Mouse (Mus musculus) naive thymus-derived CD4-positive, alpha-beta T cell, adult 2 months (primary cell): ENCODE data around the gene Gtsf1.

Experiments used
- DNase-seq: peaks from one replicate; pipeline ENCODE4 v3.0.0-alpha.2; 2011; ENCODE audit warnings: low read depth

The Gtsf1 gene

DNA sequence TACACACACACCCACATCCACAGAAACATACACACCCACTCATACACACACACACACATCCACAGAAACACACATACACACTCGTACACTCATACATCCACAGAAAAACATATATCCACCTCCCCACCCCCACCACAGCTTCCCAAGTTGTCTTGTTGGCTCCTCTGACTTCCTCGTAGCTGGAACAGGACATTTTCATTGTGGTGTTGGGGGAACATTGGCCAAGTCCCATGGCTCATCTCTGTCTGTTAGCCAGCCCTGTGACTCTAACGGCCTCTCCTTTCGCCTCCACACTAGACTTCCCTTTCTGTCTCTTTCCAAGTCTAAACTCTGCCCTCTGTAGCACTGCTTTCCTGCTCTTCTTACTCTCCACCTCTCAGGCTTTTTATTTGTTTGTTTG, 72.5 kb downstream of the Gtsf1 start:
- DNase-seq, result no peak

GRCm38 (mm10) chr15:103356130-103356529, 74.1 kb downstream of the Gtsf1 start:
- DNase-seq, result no peak

DNA sequence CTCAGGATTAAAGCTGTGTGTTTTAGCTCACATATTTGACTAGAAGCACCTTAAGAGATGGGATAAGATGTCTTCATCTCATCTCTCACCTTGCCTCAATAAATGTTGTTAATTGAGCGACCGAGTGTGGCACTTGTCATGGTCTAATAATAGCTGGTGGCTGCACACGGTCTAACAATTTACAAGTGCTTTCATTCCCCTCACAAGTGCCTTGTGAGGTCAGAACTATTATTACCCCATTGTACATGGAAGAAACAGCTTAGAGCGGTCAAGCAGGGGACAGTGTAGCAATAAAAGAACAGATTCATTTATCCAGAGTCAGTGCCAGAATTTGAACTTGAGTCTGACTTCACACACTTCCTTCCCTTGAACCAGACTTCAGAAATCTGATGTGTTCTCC, 74.8 kb downstream of the Gtsf1 start:
- DNase-seq, result no peak

GRCm38 (mm10) chr15:103354690-103355089, 75.6 kb downstream of the Gtsf1 start:
- DNase-seq, result no peak

GRCm38 (mm10) chr15:103353511-103354256, 76.6 kb downstream of the Gtsf1 start:
- no peak for DNase-seq

DNA sequence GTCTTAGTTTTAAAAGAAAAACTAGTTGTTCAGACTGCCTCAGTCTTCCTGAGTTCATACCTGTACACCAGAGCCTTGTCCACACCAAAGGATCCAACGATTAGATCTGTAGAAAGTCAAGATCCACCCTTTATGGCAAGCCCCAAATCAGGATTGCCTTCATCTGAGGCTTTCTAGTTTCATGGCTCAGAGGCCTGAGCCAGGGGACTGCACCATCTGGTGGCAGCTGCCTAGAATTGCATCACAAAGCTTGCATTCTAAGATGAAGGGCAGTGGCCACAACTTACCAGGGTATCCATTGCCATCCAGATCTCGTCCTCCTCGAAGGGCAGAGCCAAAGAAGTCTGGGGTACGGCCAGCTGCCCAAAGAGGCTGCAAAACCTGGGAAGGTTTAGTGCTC, 77.4 kb downstream of the Gtsf1 start:
- DNase-seq, result peak; percentile 75
